Mouse (Mus musculus): ENCODE measurements around the gene Oit1. TPM values are rescaled to one million over a fixed set of nuclear protein-coding genes. Genes with fewer than 3 reads are reported as not detected.

Gene Oit1
- total and polyA plus RNA-seq, 2 experiments = 0.09 to 0.24 TPM

DNA sequence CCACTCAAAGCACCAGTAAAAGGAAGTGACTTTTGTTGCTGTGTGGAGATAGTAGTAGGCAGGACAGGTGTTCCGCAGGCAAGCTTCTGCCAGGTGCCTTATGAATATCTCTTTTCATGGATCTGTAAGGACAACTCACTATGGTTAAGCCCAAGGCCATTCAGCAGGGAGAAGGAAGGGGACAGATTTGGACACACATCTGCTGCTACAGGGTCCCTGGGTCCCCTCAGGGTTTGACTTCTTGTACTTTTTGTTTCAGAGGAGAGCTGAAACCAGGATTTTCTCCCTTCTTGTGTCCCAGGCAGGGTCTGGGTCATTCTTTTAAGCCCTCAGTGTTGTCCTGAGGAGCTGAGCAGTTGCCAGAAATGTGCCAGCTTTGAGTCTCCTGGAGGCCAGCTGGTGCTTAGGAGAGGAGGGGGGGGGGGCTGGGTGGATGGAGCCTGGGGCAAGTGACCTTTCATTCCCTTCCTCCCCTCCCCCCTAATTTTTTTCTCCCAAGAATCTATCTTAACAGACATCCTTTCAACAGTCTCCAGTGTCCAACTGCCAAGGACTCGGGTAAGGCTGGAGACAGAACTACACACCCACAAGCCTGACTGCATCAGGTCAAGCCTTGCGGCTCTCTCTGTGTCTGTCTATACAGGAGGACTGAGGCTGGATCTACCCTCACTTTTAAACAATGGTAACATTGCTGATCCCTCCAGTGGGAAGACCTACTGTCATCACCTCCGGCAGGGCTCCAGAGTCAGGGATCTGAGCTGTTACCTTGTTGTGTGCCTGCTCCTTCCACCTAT is 10.6 kb downstream of the Oit1 start:
- no peak for TF ChIP-seq POLR2A (IDR thresholded peaks at IDR 0.05; ENCODE audit: extremely low read depth, insufficient read depth, low read length)
- no peak for TF ChIP-seq CTCF (IDR thresholded peaks at IDR 0.05; ENCODE audit: low read depth, low read length)
- Histone ChIP-seq H3K4me1 (ENCODE audit: control insufficient read depth, insufficient read depth, low read length) (no peaks in the 10 kb centered on the region), H3K36me3 (ENCODE audit: control insufficient read depth, insufficient read depth, low read length) (no peaks in the 10 kb centered on the region), H3K27me3 (ENCODE audit: control insufficient read depth, insufficient read depth, low read length) (no peaks in the 10 kb centered on the region), H3K27ac (replicated peaks; ENCODE audit: insufficient read depth, low read depth, low read length) (no peak overlapping the region), H3K9ac (ENCODE audit: low read depth, low read length) (no peak overlapping the region), H3K4me3 (ENCODE audit: insufficient read depth, low read depth, low read length) (no peak overlapping the region), H3K79me2 (ENCODE audit: control insufficient read depth, insufficient read depth, low read length) (no peaks in the 10 kb centered on the region)
- no peak for DNase-seq (ENCODE audit: extremely low read depth, low read depth, low spot score)
- WGBS = 83% methylated on average over 4 of the region's 4 CpGs

DNA sequence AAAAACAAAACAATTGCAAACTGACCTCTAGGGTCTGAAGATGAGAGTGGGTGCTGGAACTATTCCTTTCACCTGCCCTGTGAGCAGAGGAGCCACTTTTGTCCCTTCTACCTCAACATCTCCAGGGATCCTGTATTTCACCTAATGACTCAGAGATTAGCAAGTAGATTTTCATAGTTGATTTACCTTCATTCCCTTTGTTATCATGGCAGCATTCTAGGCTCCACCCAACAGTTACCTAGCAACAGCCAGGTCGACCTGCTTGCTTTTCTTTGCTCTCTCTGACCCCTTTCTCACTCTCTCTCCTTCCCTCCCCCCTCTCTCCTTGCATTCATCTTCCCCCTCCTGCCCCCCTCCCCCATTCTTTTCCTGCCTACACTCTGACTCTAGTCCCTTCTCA is 11.4 kb downstream of the Oit1 start:
- Histone ChIP-seq H3K27me3 (ENCODE audit: control insufficient read depth, insufficient read depth, low read length) (no peaks in the 10 kb centered on the region), H3K79me2 (ENCODE audit: control insufficient read depth, insufficient read depth, low read length) (no peaks in the 10 kb centered on the region), H3K27ac (replicated peaks; ENCODE audit: insufficient read depth, low read depth, low read length) (no peak overlapping the region), H3K36me3 (ENCODE audit: control insufficient read depth, insufficient read depth, low read length) (no peaks in the 10 kb centered on the region), H3K4me1 (ENCODE audit: control insufficient read depth, insufficient read depth, low read length) (no peaks in the 10 kb centered on the region), H3K4me3 (ENCODE audit: insufficient read depth, low read depth, low read length) (no peak overlapping the region), H3K9ac (ENCODE audit: low read depth, low read length) (no peak overlapping the region)
- TF ChIP-seq CTCF (IDR thresholded peaks at IDR 0.05; ENCODE audit: low read depth, low read length) (no peak), POLR2A (IDR thresholded peaks at IDR 0.05; ENCODE audit: extremely low read depth, insufficient read depth, low read length) (no peak)
- DNase-seq (ENCODE audit: extremely low read depth, low read depth, low spot score) = no peak
- WGBS = 6% methylated on average over 1 of the region's 1 CpGs

DNA sequence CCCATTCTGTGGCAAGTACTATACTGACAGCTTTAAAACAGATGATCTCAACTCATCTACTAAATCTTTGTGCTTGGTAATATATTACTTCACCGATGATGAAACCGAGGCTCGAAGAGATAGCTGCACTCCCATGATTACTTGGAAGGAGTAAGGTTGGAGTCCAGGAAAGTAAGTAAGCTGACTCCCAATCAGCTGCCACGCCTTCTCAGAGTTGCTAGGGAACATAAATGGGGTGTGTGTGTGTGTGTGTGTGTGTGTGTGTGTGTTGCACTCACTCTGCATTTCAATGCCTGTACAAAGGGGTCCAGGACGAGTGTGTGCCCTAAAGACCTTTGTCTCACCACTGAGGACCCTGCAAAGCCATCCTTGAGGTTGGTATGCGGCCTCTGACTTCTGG is 12.7 kb downstream of the Oit1 start:
- TF ChIP-seq POLR2A (IDR thresholded peaks at IDR 0.05; ENCODE audit: extremely low read depth, insufficient read depth, low read length) (no peak), CTCF (IDR thresholded peaks at IDR 0.05; ENCODE audit: low read depth, low read length) (no peak)
- WGBS = 80% methylated on average over 6 of the region's 6 CpGs
- DNase-seq (ENCODE audit: extremely low read depth, low read depth, low spot score) = no peak
- H3K27me3 ChIP-seq (ENCODE audit: control insufficient read depth, insufficient read depth, low read length) = no peaks in the 10 kb centered on the region
- H3K9ac ChIP-seq (ENCODE audit: low read depth, low read length) = no peak overlapping the region
- no peaks in the 10 kb centered on the region for H3K36me3 ChIP-seq (ENCODE audit: control insufficient read depth, insufficient read depth, low read length)
- no peak overlapping the region for H3K4me3 ChIP-seq (ENCODE audit: insufficient read depth, low read depth, low read length)
- no peaks in the 10 kb centered on the region for H3K4me1 ChIP-seq (ENCODE audit: control insufficient read depth, insufficient read depth, low read length)
- H3K79me2 ChIP-seq (ENCODE audit: control insufficient read depth, insufficient read depth, low read length) = no peaks in the 10 kb centered on the region
- H3K27ac ChIP-seq (replicated peaks; ENCODE audit: insufficient read depth, low read depth, low read length) = no peak overlapping the region

DNA sequence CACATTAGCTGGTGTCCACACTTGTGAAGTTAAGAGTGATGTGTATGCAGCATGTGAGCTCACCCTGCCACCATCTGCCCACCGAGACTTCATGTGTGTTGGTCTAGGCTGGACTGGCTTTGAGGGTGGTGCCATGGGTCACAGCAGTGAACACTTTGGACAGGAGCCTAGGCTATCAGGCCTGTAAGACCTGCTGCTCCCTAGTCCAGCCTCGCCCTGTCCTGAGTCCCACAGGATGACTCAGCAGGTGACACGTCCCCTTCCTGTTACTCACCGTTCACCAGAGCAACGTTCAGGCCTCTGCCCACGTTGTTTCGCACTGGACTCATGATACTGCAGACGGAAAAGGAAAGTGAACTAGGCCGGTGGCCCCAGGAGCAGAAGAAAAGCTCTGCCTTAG is 21.7 kb downstream of the Oit1 start:
- Histone ChIP-seq H3K79me2 (ENCODE audit: control insufficient read depth, insufficient read depth, low read length) (no peaks in the 10 kb centered on the region), H3K27me3 (ENCODE audit: control insufficient read depth, insufficient read depth, low read length) (no peaks in the 10 kb centered on the region), H3K36me3 (ENCODE audit: control insufficient read depth, insufficient read depth, low read length) (no peaks in the 10 kb centered on the region), H3K4me1 (ENCODE audit: control insufficient read depth, insufficient read depth, low read length) (peaks cover 6% of the 10 kb centered on the region), H3K4me3 (ENCODE audit: insufficient read depth, low read depth, low read length) (no peak overlapping the region), H3K27ac (replicated peaks; ENCODE audit: insufficient read depth, low read depth, low read length) (no peak overlapping the region), H3K9ac (ENCODE audit: low read depth, low read length) (no peak overlapping the region)
- DNase-seq (ENCODE audit: extremely low read depth, low read depth, low spot score) = peak; percentile 73
- 25% methylated on average over 9 of the region's 9 CpGs for WGBS
- no peak for TF ChIP-seq POLR2A (IDR thresholded peaks at IDR 0.05; ENCODE audit: extremely low read depth, insufficient read depth, low read length)
- TF ChIP-seq CTCF (IDR thresholded peaks at IDR 0.05; ENCODE audit: low read depth, low read length) = no peak

DNA sequence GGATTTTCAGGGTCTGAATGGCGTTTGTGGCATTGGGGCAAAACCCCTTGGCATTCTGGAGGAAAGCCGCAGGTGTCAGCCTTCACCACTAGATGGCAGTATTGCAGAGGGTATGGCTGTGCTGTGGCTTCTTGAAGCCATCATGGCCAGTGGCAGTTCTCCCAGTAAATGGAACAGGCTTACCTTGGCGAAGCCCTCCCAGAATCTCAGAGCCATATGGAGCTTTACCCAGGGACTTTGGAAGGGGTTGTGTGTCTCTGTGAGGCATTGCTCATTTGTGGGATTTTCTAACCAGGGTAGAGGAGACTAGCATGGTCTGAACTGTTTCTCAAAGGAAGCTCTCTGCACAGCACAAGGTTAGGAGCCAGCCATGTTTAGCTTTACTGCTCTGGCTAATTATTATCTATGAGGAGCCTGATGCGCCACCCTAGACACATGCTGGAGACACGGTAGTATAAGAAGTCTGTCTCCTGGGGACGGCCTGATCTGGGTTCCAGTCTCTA is 22.5 kb downstream of the Oit1 start:
- DNase-seq (ENCODE audit: extremely low read depth, low read depth, low spot score) = peak; percentile 64
- Histone ChIP-seq H3K79me2 (ENCODE audit: control insufficient read depth, insufficient read depth, low read length) (no peaks in the 10 kb centered on the region), H3K27ac (replicated peaks; ENCODE audit: insufficient read depth, low read depth, low read length) (no peak overlapping the region), H3K4me1 (ENCODE audit: control insufficient read depth, insufficient read depth, low read length) (peaks cover 6% of the 10 kb centered on the region), H3K27me3 (ENCODE audit: control insufficient read depth, insufficient read depth, low read length) (no peaks in the 10 kb centered on the region), H3K9ac (ENCODE audit: low read depth, low read length) (no peak overlapping the region), H3K36me3 (ENCODE audit: control insufficient read depth, insufficient read depth, low read length) (no peaks in the 10 kb centered on the region), H3K4me3 (ENCODE audit: insufficient read depth, low read depth, low read length) (no peak overlapping the region)
- TF ChIP-seq POLR2A (IDR thresholded peaks at IDR 0.05; ENCODE audit: extremely low read depth, insufficient read depth, low read length) (no peak), CTCF (IDR thresholded peaks at IDR 0.05; ENCODE audit: low read depth, low read length) (peak; percentile 93)
- WGBS = 16% methylated on average over 6 of the region's 6 CpGs

DNA sequence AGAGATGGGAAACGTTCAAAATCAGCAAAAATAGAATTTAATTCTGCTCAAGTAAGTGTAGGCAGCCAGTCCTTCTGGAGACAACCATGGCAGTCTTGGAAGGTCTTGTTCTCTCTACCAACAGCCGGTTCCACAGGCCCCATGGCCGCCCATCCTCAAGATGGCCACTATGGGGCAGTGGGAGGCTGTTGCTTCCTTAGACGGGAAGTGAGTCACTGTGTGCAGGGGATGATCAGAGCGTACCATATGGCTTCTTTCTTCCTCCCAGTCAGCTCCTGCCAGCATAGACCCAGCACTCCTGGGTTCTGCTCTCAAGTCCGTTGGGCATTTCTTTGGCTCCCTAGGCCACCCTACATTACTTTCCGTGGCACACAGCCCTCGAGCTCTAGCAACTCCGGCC is 29.6 kb downstream of the Oit1 start:
- Histone ChIP-seq H3K27ac (replicated peaks; ENCODE audit: insufficient read depth, low read depth, low read length) (no peak overlapping the region), H3K79me2 (ENCODE audit: control insufficient read depth, insufficient read depth, low read length) (no peaks in the 10 kb centered on the region), H3K4me3 (ENCODE audit: insufficient read depth, low read depth, low read length) (no peak overlapping the region), H3K36me3 (ENCODE audit: control insufficient read depth, insufficient read depth, low read length) (no peaks in the 10 kb centered on the region), H3K27me3 (ENCODE audit: control insufficient read depth, insufficient read depth, low read length) (no peaks in the 10 kb centered on the region), H3K4me1 (ENCODE audit: control insufficient read depth, insufficient read depth, low read length) (no peaks in the 10 kb centered on the region), H3K9ac (ENCODE audit: low read depth, low read length) (no peak overlapping the region)
- 81% methylated on average over 9 of the region's 9 CpGs for WGBS
- TF ChIP-seq CTCF (IDR thresholded peaks at IDR 0.05; ENCODE audit: low read depth, low read length) (no peak), POLR2A (IDR thresholded peaks at IDR 0.05; ENCODE audit: extremely low read depth, insufficient read depth, low read length) (no peak)
- no peak for DNase-seq (ENCODE audit: extremely low read depth, low read depth, low spot score)
